Mouse (Mus musculus) midbrain, postnatal 0 days (tissue): ENCODE results near the gene Rora. TPM values are rescaled to one million over a fixed set of nuclear protein-coding genes. Genes with fewer than 3 reads are reported as not detected.
A peak's percentile ranks its signal among the peaks of the same experiment; 100 is the strongest.

ENCODE experiments used
- ATAC-seq: fragments of 200-750 bp; cut with Nextera tagmentation; 2 replicates; pipeline ENCODE4 v1.8.0; 2017; ENCODE audit warnings: moderate number of reproducible peaks, mild to moderate bottlenecking, moderate TSS enrichment, moderate library complexity; ENCODE audit not compliant: low FRiP score
- DNase-seq: peaks from one replicate; pipeline ENCODE4 v3.0.0-alpha.2; 2015; ENCODE audit warnings: low spot score
- H3K27ac ChIP-seq: fragments of 300-500 bp; sonication (generic); 2 replicates; pipeline ENCODE4 v1.5.1; 2014; ENCODE audit warnings: low read depth, mild to moderate bottlenecking, low read length, mixed read lengths
- H3K27me3 ChIP-seq: fragments of 300-500 bp; sonication (generic); 2 replicates; pipeline ENCODE4 v1.6.1; 2014; ENCODE audit warnings: low read length, control low read depth, mixed read lengths; ENCODE audit not compliant: insufficient read depth
- H3K36me3 ChIP-seq: fragments of 300-500 bp; sonication (generic); 2 replicates; pipeline ENCODE4 v1.6.1; 2014; ENCODE audit warnings: low read length, control low read depth, mixed read lengths; ENCODE audit not compliant: insufficient read depth
- H3K4me1 ChIP-seq: fragments of 300-500 bp; sonication (generic); 2 replicates; pipeline ENCODE4 v1.6.1; 2014; ENCODE audit warnings: mild to moderate bottlenecking, control low read depth, antibody characterized with exemption, low read length, mixed read lengths; ENCODE audit not compliant: insufficient read depth
- H3K4me2 ChIP-seq: fragments of 300-500 bp; sonication (generic); 2 replicates; pipeline ENCODE4 v1.6.1; 2014; ENCODE audit warnings: low read depth, mild to moderate bottlenecking, low read length, mixed read lengths; ENCODE audit not compliant: poor library complexity, severe bottlenecking
- H3K4me3 ChIP-seq: fragments of 300-500 bp; sonication (generic); 2 replicates; pipeline ENCODE4 v1.5.1; 2014; ENCODE audit warnings: low read depth, mild to moderate bottlenecking, low read length, moderate library complexity
- H3K9ac ChIP-seq: fragments of 300-500 bp; sonication (generic); replicated peaks from 2 replicates; pipeline ENCODE4 v1.6.1; 2014; ENCODE audit warnings: mild to moderate bottlenecking, low read length, moderate library complexity, mixed read lengths; ENCODE audit not compliant: poor library complexity, severe bottlenecking
- H3K9me3 ChIP-seq: fragments of 300-500 bp; sonication (generic); 2 replicates; pipeline ENCODE4 v1.6.1; 2016; ENCODE audit warnings: low read length, control low read depth
- CTCF ChIP-seq: IDR thresholded peaks from 2 replicates; pipeline ENCODE4 v1.5.1; 2016; ENCODE audit warnings: antibody characterized with exemption, mild to moderate bottlenecking
- WGBS: fragments of 180-500 bp; shearing (Covaris S2); extraction: QIAGEN DNeasy Blood & Tissue Kit; methylation state at CpG from one replicate; pipeline ENCODE4 v1.1.7; 2014; 5-methylcytosine and 5-hydroxymethylcytosine counted together
- polyA plus RNA-seq: library from polyadenylated mRNA; unstranded; fragments of >200 nt; fragmentation: Nextera tagmentation; extraction: Ambion mirVana; gene quantifications from 2 replicates; pipeline ENCODE4 v1.2.1, GENCODE M21; 2015
- total RNA-seq: library from RNA; depleted of rRNA; stranded (reverse); fragments of >200 nt; gene quantifications from 2 replicates; pipeline ENCODE4 v1.2.3, GENCODE M21; 2014

Gene Rora
- total and polyA plus RNA-seq, 2 experiments from 2014 or later: 28.2 to 49.6 TPM

- no peak overlapping the region for H3K9ac ChIP-seq
- H3K4me2 ChIP-seq: no peak overlapping the region
- no peak overlapping the region for H3K27ac ChIP-seq
- no peaks in the 10 kb centered on the region for H3K36me3 ChIP-seq
- no peaks in the 10 kb centered on the region for H3K9me3 ChIP-seq
- DNase-seq: no peak
- H3K27me3 ChIP-seq: no peaks in the 10 kb centered on the region
- H3K4me1 ChIP-seq: no peaks in the 10 kb centered on the region; the same call in 1 of the 2 replicates
- no peak for TF ChIP-seq CTCF
- no peak overlapping the region for H3K4me3 ChIP-seq
- no peak for ATAC-seq
- 87% methylated on average over 7 of the region's 7 CpGs for WGBS
Measured at GRCm38 (mm10) chr9:68972277-68972676, 318.7 kb downstream of the Rora start.

- Histone ChIP-seq H3K27ac (no peak overlapping the region), H3K9me3 (no peaks in the 10 kb centered on the region), H3K36me3 (no peaks in the 10 kb centered on the region), H3K27me3 (no peaks in the 10 kb centered on the region), H3K9ac (no peak overlapping the region), H3K4me3 (no peak overlapping the region), H3K4me1 (no peaks in the 10 kb centered on the region; the same call in 1 of the 2 replicates), H3K4me2 (no peak overlapping the region)
- 98% methylated on average over 2 of the region's 2 CpGs for WGBS
- ATAC-seq: no peak
- TF ChIP-seq CTCF: no peak
- no peak for DNase-seq
Measured at GRCm38 (mm10) chr9:68974517-68974916, 320.9 kb downstream of the Rora start.

GRCm38 (mm10) chr9:68976136-68976535 lies 322.6 kb downstream of the Rora start:
- H3K9ac ChIP-seq: no peak overlapping the region
- H3K4me2 ChIP-seq: no peak overlapping the region
- no peaks in the 10 kb centered on the region for H3K9me3 ChIP-seq
- ATAC-seq (no peak), DNase-seq (peak; percentile 15)
- no peaks in the 10 kb centered on the region for H3K27me3 ChIP-seq
- no peaks in the 10 kb centered on the region; the same call in 1 of the 2 replicates for H3K4me1 ChIP-seq
- no peaks in the 10 kb centered on the region for H3K36me3 ChIP-seq
- 42% methylated on average over 5 of the region's 5 CpGs for WGBS
- H3K27ac ChIP-seq: no peak overlapping the region
- no peak overlapping the region for H3K4me3 ChIP-seq
- TF ChIP-seq CTCF: peak; percentile 36

- no peak overlapping the region for H3K27ac ChIP-seq
- DNase-seq: no peak
- no peak overlapping the region for H3K4me2 ChIP-seq
- no peaks in the 10 kb centered on the region; the same call in 1 of the 2 replicates for H3K4me1 ChIP-seq
- no peaks in the 10 kb centered on the region for H3K36me3 ChIP-seq
- TF ChIP-seq CTCF: no peak
- no peak overlapping the region for H3K4me3 ChIP-seq
- H3K27me3 ChIP-seq: no peaks in the 10 kb centered on the region
- WGBS: 33% methylated on average over 4 of the region's 4 CpGs
- no peaks in the 10 kb centered on the region for H3K9me3 ChIP-seq
- H3K9ac ChIP-seq: no peak overlapping the region
- ATAC-seq: no peak
Measured at GRCm38 (mm10) chr9:68976851-68977250, 323.3 kb downstream of the Rora start.

GRCm38 (mm10) chr9:68978656-68979055 lies 325.1 kb downstream of the Rora start:
- Histone ChIP-seq H3K36me3 (no peaks in the 10 kb centered on the region), H3K4me3 (no peak overlapping the region), H3K9me3 (no peaks in the 10 kb centered on the region), H3K27ac (no peak overlapping the region), H3K4me2 (no peak overlapping the region), H3K9ac (no peak overlapping the region), H3K27me3 (no peaks in the 10 kb centered on the region), H3K4me1 (no peaks in the 10 kb centered on the region; the same call in 1 of the 2 replicates)
- ATAC-seq (no peak), DNase-seq (no peak)
- no peak for TF ChIP-seq CTCF
- 75% methylated on average over 4 of the region's 4 CpGs for WGBS

- Histone ChIP-seq H3K9me3 (no peaks in the 10 kb centered on the region), H3K36me3 (no peaks in the 10 kb centered on the region), H3K4me2 (no peak overlapping the region), H3K4me3 (no peak overlapping the region), H3K27ac (no peak overlapping the region), H3K27me3 (no peaks in the 10 kb centered on the region), H3K4me1 (no peaks in the 10 kb centered on the region; the same call in 1 of the 2 replicates), H3K9ac (no peak overlapping the region)
- TF ChIP-seq CTCF: no peak
- ATAC-seq (no peak), DNase-seq (no peak)
- WGBS: 76% methylated on average over 4 of the region's 4 CpGs
Measured at GRCm38 (mm10) chr9:68980041-68980440, 326.5 kb downstream of the Rora start.
